Mouse (Mus musculus): ENCODE results near the gene Pcx.

Pcx gene

GRCm38 (mm10) chr19:4496535-4497262, 13.6 kb upstream of the Pcx start:
- DNase-seq (ENCODE audit: low read depth in 2 of 2, low spot score in 2 of 2), result no peak

GRCm38 (mm10) chr19:4497263-4497973, 12.9 kb upstream of the Pcx start:
- peak; percentile 28 to 58 for DNase-seq (ENCODE audit: low read depth in 2 of 2, low spot score in 2 of 2)

- no peak for DNase-seq (ENCODE audit: low read depth in 2 of 2, low spot score in 2 of 2)
These were observed 12.0 kb upstream of the Pcx start, which contains the start of gene 2010003K11Rik for GRCm38 (mm10) chr19:4498062-4498933. Gene 2010003K11Rik, minus strand, starts transcription at chr19:4498583.

GRCm38 (mm10) chr19:4502701-4503100, 7.6 kb upstream of the Pcx start:
- no peak for DNase-seq (ENCODE audit: low read depth in 2 of 2, low spot score in 2 of 2)

GRCm38 (mm10) chr19:4504830-4505229, 5.4 kb upstream of the Pcx start:
- DNase-seq (ENCODE audit: low read depth in 2 of 2, low spot score in 2 of 2), result no peak

- no peak for DNase-seq (ENCODE audit: low read depth in 2 of 2, low spot score in 2 of 2)
These were observed 2.5 kb upstream of the Pcx start for GRCm38 (mm10) chr19:4507746-4508145.

GRCm38 (mm10) chr19:4511116-4511841, 1.0 kb downstream of the Pcx start:
- no peak for DNase-seq (ENCODE audit: low read depth in 2 of 2, low spot score in 2 of 2)

- DNase-seq (ENCODE audit: low read depth in 2 of 2, low spot score in 2 of 2), result no peak
These were observed 3.1 kb downstream of the Pcx start for GRCm38 (mm10) chr19:4513236-4513858.

- no peak for DNase-seq (ENCODE audit: low read depth in 2 of 2, low spot score in 2 of 2)
These were observed 5.5 kb downstream of the Pcx start for GRCm38 (mm10) chr19:4515746-4516145.

GRCm38 (mm10) chr19:4516288-4516687, 6.0 kb downstream of the Pcx start:
- no peak for DNase-seq (ENCODE audit: low read depth in 2 of 2, low spot score in 2 of 2)

- DNase-seq (ENCODE audit: low read depth in 2 of 2, low spot score in 2 of 2), result no peak
These were observed 7.2 kb downstream of the Pcx start for GRCm38 (mm10) chr19:4517483-4517882.

- no peak for DNase-seq (ENCODE audit: low read depth in 2 of 2, low spot score in 2 of 2)
These were observed 11.3 kb downstream of the Pcx start for GRCm38 (mm10) chr19:4521426-4522050.

GRCm38 (mm10) chr19:4534646-4535045, 24.4 kb downstream of the Pcx start:
- DNase-seq (ENCODE audit: low read depth in 2 of 2, low spot score in 2 of 2), result no peak

- no peak for DNase-seq (ENCODE audit: low read depth in 2 of 2, low spot score in 2 of 2)
These were observed 25.6 kb downstream of the Pcx start for GRCm38 (mm10) chr19:4535922-4536321.

GRCm38 (mm10) chr19:4536606-4537005, 26.3 kb downstream of the Pcx start:
- no peak for DNase-seq (ENCODE audit: low read depth in 2 of 2, low spot score in 2 of 2)

GRCm38 (mm10) chr19:4540263-4540662, 30.0 kb downstream of the Pcx start:
- no peak for DNase-seq (ENCODE audit: low read depth in 2 of 2, low spot score in 2 of 2)

GRCm38 (mm10) chr19:4540992-4541391, 30.7 kb downstream of the Pcx start:
- no peak for DNase-seq (ENCODE audit: low read depth in 2 of 2, low spot score in 2 of 2)

- no peak for DNase-seq (ENCODE audit: low read depth in 2 of 2, low spot score in 2 of 2)
These were observed 31.8 kb downstream of the Pcx start for GRCm38 (mm10) chr19:4542081-4542480.

GRCm38 (mm10) chr19:4545091-4545490, 34.8 kb downstream of the Pcx start:
- DNase-seq (ENCODE audit: low read depth in 2 of 2, low spot score in 2 of 2), result no peak

GRCm38 (mm10) chr19:4545841-4546240, 35.6 kb downstream of the Pcx start:
- DNase-seq (ENCODE audit: low read depth in 2 of 2, low spot score in 2 of 2), result no peak
